Mouse (Mus musculus) stomach, postnatal 0 days (tissue): ENCODE results near the gene Cadm1. TPM values are rescaled to one million over a fixed set of nuclear protein-coding genes. Genes with fewer than 3 reads are reported as not detected.

ENCODE experiments used
- ATAC-seq: fragments of 200-750 bp; cut with Nextera tagmentation; 2 replicates; pipeline ENCODE4 v1.8.0; 2017; ENCODE audit not compliant: low FRiP score, low TSS enrichment
- DNase-seq: peaks from one replicate; pipeline ENCODE4 v3.0.0-alpha.2; 2016; ENCODE audit warnings: low spot score
- H3K27ac ChIP-seq: fragments of 300-500 bp; sonication (generic); replicated peaks from 2 replicates; pipeline ENCODE4 v1.5.1; 2014; ENCODE audit warnings: mild to moderate bottlenecking, control low read depth
- H3K27me3 ChIP-seq: fragments of 300-500 bp; sonication (generic); 2 replicates; pipeline ENCODE4 v1.6.1; 2014; ENCODE audit warnings: low read length; ENCODE audit not compliant: control insufficient read depth, insufficient read depth
- H3K36me3 ChIP-seq: fragments of 300-500 bp; sonication (generic); 2 replicates; pipeline ENCODE4 v1.6.1; 2014; ENCODE audit warnings: low read length, mixed read lengths; ENCODE audit not compliant: control insufficient read depth, insufficient read depth
- H3K4me1 ChIP-seq: fragments of 300-500 bp; sonication (generic); replicated peaks from 2 replicates; pipeline ENCODE4 v1.6.1; 2014; ENCODE audit warnings: antibody characterized with exemption; ENCODE audit not compliant: control insufficient read depth, insufficient read depth
- H3K4me2 ChIP-seq: fragments of 300-500 bp; sonication (generic); replicated peaks from 2 replicates; pipeline ENCODE4 v1.6.1; 2014; ENCODE audit warnings: low read depth, mild to moderate bottlenecking, control low read depth, moderate library complexity
- H3K4me3 ChIP-seq: fragments of 300-500 bp; sonication (generic); 2 replicates; pipeline ENCODE4 v1.5.1; 2014; ENCODE audit warnings: low read depth, low read length, control low read depth
- H3K9ac ChIP-seq: fragments of 300-500 bp; sonication (generic); 2 replicates; pipeline ENCODE4 v1.6.1; 2014; ENCODE audit warnings: mild to moderate bottlenecking, low read length, control low read depth, mixed read lengths
- H3K9me3 ChIP-seq: fragments of 300-500 bp; sonication (generic); 2 replicates; pipeline ENCODE4 v1.6.1; 2016; ENCODE audit warnings: low read length; ENCODE audit not compliant: control insufficient read depth
- CTCF ChIP-seq: IDR thresholded peaks from 2 replicates; pipeline ENCODE4 v1.5.1; 2016; ENCODE audit warnings: antibody characterized with exemption, low read depth, mild to moderate bottlenecking, moderate library complexity
- EP300 ChIP-seq: optimal IDR thresholded peaks from 2 replicates; pipeline ENCODE3; 2016; ENCODE audit warnings: antibody characterized with exemption
- WGBS: fragments of 180-500 bp; shearing (Covaris S2); extraction: QIAGEN DNeasy Blood & Tissue Kit; methylation state at CpG from one replicate; pipeline ENCODE4 v1.1.7; 2014; 5-methylcytosine and 5-hydroxymethylcytosine counted together
- polyA plus RNA-seq: library from polyadenylated mRNA; unstranded; fragments of >200 nt; fragmentation: Nextera tagmentation; extraction: Ambion mirVana; gene quantifications from 2 replicates; pipeline ENCODE4 v1.2.1, GENCODE M21; 2015

Gene Cadm1
- polyA plus RNA-seq, 1 experiment from 2014 or later: 18.3 TPM

- TF ChIP-seq EP300: no peak
- H3K4me3 ChIP-seq: no peak overlapping the region
- peaks cover 3% of the 10 kb centered on the region; the same call in 1 of the 2 replicates for H3K4me1 ChIP-seq
- no peaks in the 10 kb centered on the region for H3K9me3 ChIP-seq
- H3K27me3 ChIP-seq: no peaks in the 10 kb centered on the region
- no peak overlapping the region for H3K27ac ChIP-seq
- no peak overlapping the region for H3K9ac ChIP-seq
- DNase-seq (no peak), ATAC-seq (no peak)
- no peaks in the 10 kb centered on the region for H3K36me3 ChIP-seq
- no peak overlapping the region for H3K4me2 ChIP-seq
- 63% methylated on average over 4 of the region's 4 CpGs for WGBS
Measured at GRCm38 (mm10) chr9:47583241-47583640, 53.3 kb downstream of the Cadm1 start.

GRCm38 (mm10) chr9:47586176-47586575 is 56.2 kb downstream of the Cadm1 start:
- Histone ChIP-seq H3K4me1 (peaks cover 3% of the 10 kb centered on the region; the same call in 1 of the 2 replicates), H3K4me3 (no peak overlapping the region), H3K27me3 (no peaks in the 10 kb centered on the region), H3K36me3 (no peaks in the 10 kb centered on the region), H3K27ac (no peak overlapping the region), H3K9me3 (no peaks in the 10 kb centered on the region), H3K9ac (no peak overlapping the region), H3K4me2 (no peak overlapping the region)
- no peak for DNase-seq
- 90% methylated on average over 5 of the region's 5 CpGs for WGBS
- TF ChIP-seq CTCF (no peak), EP300 (no peak)
- ATAC-seq: no peak

DNA sequence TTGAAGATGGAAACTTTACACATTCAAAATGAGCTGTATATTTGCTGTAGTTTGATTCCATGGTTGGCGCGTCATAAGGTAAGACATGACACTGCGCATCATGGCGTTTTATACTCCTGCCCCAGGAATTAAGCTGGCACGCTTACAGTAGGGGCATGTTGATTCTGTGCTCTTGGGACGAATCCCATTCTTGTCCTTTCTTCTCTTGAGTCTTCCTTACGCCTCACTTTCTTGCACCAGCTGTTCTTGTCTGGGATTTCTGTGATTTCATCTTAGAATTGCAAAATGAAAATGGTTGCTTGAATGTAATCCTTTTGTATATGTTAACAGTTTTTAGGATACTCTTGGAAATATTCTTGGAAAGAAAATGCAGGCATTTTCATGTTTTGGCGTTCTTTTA is 56.9 kb downstream of the Cadm1 start:
- Histone ChIP-seq H3K9me3 (no peaks in the 10 kb centered on the region), H3K27me3 (no peaks in the 10 kb centered on the region), H3K36me3 (no peaks in the 10 kb centered on the region), H3K4me1 (peaks cover 3% of the 10 kb centered on the region; the same call in 1 of the 2 replicates), H3K9ac (no peak overlapping the region), H3K4me3 (no peak overlapping the region), H3K27ac (no peak overlapping the region), H3K4me2 (no peak overlapping the region)
- ATAC-seq: no peak
- DNase-seq: no peak
- 65% methylated on average over 8 of the region's 8 CpGs for WGBS
- TF ChIP-seq CTCF (no peak), EP300 (no peak)

DNA sequence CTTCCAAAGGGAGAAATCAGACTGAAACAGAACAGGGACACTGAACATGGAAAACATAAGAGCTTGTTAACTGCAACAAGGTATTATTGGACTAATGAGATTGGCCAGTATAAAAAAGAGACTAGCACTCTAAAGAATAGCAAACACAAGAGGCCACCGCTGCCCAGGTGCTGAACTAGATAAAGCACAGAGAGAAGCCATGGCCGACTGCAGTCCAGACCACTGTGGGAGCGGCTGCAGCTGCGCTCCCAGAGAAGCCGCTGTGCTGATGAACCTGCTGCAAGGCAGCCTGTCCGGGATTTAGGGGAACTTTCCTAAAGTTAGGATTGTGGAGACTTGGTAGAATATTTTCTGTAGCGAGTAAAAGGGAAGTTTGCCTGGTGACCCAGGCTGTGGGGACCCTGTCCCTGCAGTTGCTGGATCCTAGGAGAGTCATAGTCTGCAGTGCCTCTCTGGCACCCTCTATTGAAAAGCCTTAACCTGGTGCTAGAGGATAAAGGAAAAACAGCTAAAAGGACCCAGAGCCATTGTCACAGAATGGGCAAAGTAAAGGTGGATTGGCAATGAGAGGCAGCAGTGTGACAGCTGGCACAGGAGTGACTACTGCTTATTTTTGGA is 57.7 kb downstream of the Cadm1 start:
- WGBS: 43% methylated on average over 7 of the region's 7 CpGs
- Histone ChIP-seq H3K27ac (no peak overlapping the region), H3K9ac (no peak overlapping the region), H3K36me3 (no peaks in the 10 kb centered on the region), H3K4me2 (no peak overlapping the region), H3K27me3 (no peaks in the 10 kb centered on the region), H3K4me1 (no peaks in the 10 kb centered on the region), H3K9me3 (no peaks in the 10 kb centered on the region), H3K4me3 (no peak overlapping the region)
- DNase-seq (peak; percentile 41), ATAC-seq (peak; percentile 39; the same call in 1 of the 2 replicates)
- TF ChIP-seq CTCF (peak; percentile 72), EP300 (no peak)

DNA sequence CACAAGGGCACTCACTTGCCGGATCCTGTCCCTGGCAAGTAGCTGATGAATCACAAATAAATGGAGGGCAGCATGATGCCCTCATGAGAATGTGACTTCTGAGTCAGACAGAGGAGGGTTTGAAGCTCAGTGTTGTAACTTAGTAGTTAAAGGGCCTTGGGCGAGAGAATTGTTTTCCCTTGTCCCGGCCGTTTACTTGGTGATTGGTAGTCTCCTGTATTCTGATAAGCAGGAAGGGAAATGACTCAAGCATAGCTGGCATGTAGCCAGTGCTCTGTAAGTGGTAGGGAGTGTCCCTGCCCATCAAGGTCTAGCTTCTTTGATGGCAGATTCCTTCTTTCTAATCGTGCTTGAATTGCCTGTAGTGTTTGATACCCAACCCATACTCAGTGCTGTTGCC is 59.9 kb downstream of the Cadm1 start:
- no peak overlapping the region for H3K9ac ChIP-seq
- H3K4me2 ChIP-seq: no peak overlapping the region
- H3K9me3 ChIP-seq: no peaks in the 10 kb centered on the region
- 39% methylated on average over 5 of the region's 5 CpGs for WGBS
- H3K27me3 ChIP-seq: no peaks in the 10 kb centered on the region
- TF ChIP-seq EP300 (peak; percentile 64), CTCF (no peak)
- H3K36me3 ChIP-seq: no peaks in the 10 kb centered on the region
- no peak overlapping the region for H3K27ac ChIP-seq
- no peaks in the 10 kb centered on the region for H3K4me1 ChIP-seq
- DNase-seq (peak; percentile 80), ATAC-seq (peak; percentile 96)
- no peak overlapping the region for H3K4me3 ChIP-seq

DNA sequence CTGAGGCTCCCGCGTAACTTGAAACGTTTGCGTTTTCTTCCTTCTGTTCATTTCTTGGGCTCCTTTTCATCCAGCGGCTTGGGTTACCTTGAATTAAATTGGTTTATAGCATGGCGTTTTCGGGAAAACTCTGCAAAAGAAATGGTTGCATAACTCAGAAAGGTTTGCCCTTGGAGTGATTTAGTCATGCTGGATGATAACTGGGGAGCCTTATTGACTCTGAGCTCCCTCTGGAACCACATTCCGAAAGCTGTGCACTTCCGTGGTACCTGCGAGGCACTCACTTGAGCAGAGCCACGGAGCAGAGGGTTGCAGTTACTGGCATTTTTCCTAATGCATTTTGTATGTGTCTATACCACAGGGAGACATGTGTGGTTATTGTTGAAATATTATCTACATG is 71.6 kb downstream of the Cadm1 start:
- no peaks in the 10 kb centered on the region for H3K27me3 ChIP-seq
- no peaks in the 10 kb centered on the region for H3K4me1 ChIP-seq
- ATAC-seq (no peak), DNase-seq (no peak)
- no peak overlapping the region for H3K27ac ChIP-seq
- H3K9ac ChIP-seq: no peak overlapping the region
- H3K9me3 ChIP-seq: no peaks in the 10 kb centered on the region
- no peak overlapping the region for H3K4me2 ChIP-seq
- H3K4me3 ChIP-seq: no peak overlapping the region
- WGBS: 88% methylated on average over 11 of the region's 11 CpGs
- no peaks in the 10 kb centered on the region for H3K36me3 ChIP-seq
- TF ChIP-seq CTCF: no peak
- no peak for TF ChIP-seq EP300
